Mouse (Mus musculus) cortical plate, adult 2 months (tissue): ENCODE measurements around the gene Etv6. TPM values are rescaled to one million over a fixed set of nuclear protein-coding genes. Genes with fewer than 3 reads are reported as not detected.

Experiments used
- H3K27ac ChIP-seq: fragments of 200-500 bp; 2 replicates; pipeline ENCODE4 v1.5.1; 2012; ENCODE audit warnings: low read length, control low read depth, inconsistent platforms; ENCODE audit not compliant: insufficient read depth
- H3K4me1 ChIP-seq: fragments of 200-500 bp; 2 replicates; pipeline ENCODE4 v1.6.1; 2011; ENCODE audit warnings: low read length; ENCODE audit not compliant: control insufficient read depth, insufficient read depth
- H3K4me3 ChIP-seq: fragments of 200-500 bp; 2 replicates; pipeline ENCODE4 v1.5.1; 2011; ENCODE audit warnings: mild to moderate bottlenecking, low read length, control low read depth; ENCODE audit not compliant: insufficient read depth
- CTCF ChIP-seq: fragments of 200-500 bp; IDR thresholded peaks from 2 replicates; pipeline ENCODE4 v1.5.1; 2011; ENCODE audit warnings: mild to moderate bottlenecking, control low read depth, low read length; ENCODE audit not compliant: insufficient read depth; ENCODE audit errors: extremely low read depth
- POLR2A ChIP-seq: fragments of 200-500 bp; IDR thresholded peaks from 2 replicates; pipeline ENCODE4 v1.6.1; 2011; ENCODE audit warnings: mild to moderate bottlenecking, low read length, control low read depth; ENCODE audit not compliant: insufficient read depth; ENCODE audit errors: extremely low read depth
- polyA plus RNA-seq: library from polyadenylated mRNA; depleted of rRNA; stranded (reverse); fragments of >200 nt; gene quantifications from 2 replicates; pipeline ENCODE4 v1.2.3, GENCODE M21; 2012

Gene Etv6
- polyA plus RNA-seq, 1 experiment: 13.0 TPM

GRCm38 (mm10) chr6:134041286-134041685, 5.8 kb downstream of the Etv6 start:
- Histone ChIP-seq H3K4me1 (peaks cover 2% of the 10 kb centered on the region; the same call in 1 of the 2 replicates), H3K27ac (no peak overlapping the region), H3K4me3 (no peak overlapping the region)
- TF ChIP-seq CTCF (no peak), POLR2A (no peak)

- Histone ChIP-seq H3K4me3 (no peak overlapping the region), H3K4me1 (peaks cover 2% of the 10 kb centered on the region; the same call in 1 of the 2 replicates), H3K27ac (no peak overlapping the region)
- no peak for TF ChIP-seq POLR2A
- TF ChIP-seq CTCF: no peak
Measured at GRCm38 (mm10) chr6:134041916-134042315, 6.4 kb downstream of the Etv6 start.

- no peaks in the 10 kb centered on the region for H3K4me1 ChIP-seq
- no peak overlapping the region for H3K27ac ChIP-seq
- H3K4me3 ChIP-seq: no peak overlapping the region
- no peak for TF ChIP-seq POLR2A
- TF ChIP-seq CTCF: no peak
Measured at GRCm38 (mm10) chr6:134043545-134043944, 8.0 kb downstream of the Etv6 start.

- H3K4me3 ChIP-seq: no peak overlapping the region
- H3K4me1 ChIP-seq: 0 out of 2 replicates have a peak, but pooled peaks cover 1% of the 10 kb centered on the region
- TF ChIP-seq CTCF: no peak
- TF ChIP-seq POLR2A: no peak
- H3K27ac ChIP-seq: no peak overlapping the region
Measured at GRCm38 (mm10) chr6:134045092-134045868, 9.8 kb downstream of the Etv6 start.

GRCm38 (mm10) chr6:134046136-134046535, 10.6 kb downstream of the Etv6 start:
- H3K27ac ChIP-seq: no peak overlapping the region
- H3K4me3 ChIP-seq: no peak overlapping the region
- 0 out of 2 replicates have a peak, but pooled peaks cover 1% of the 10 kb centered on the region for H3K4me1 ChIP-seq
- TF ChIP-seq POLR2A: no peak
- no peak for TF ChIP-seq CTCF

- no peak for TF ChIP-seq POLR2A
- no peak for TF ChIP-seq CTCF
- no peak overlapping the region for H3K27ac ChIP-seq
- 0 out of 2 replicates have a peak, but pooled peaks cover 1% of the 10 kb centered on the region for H3K4me1 ChIP-seq
- no peak overlapping the region for H3K4me3 ChIP-seq
Measured at GRCm38 (mm10) chr6:134047249-134047648, 11.7 kb downstream of the Etv6 start.

- no peak for TF ChIP-seq POLR2A
- TF ChIP-seq CTCF: no peak
- H3K4me3 ChIP-seq: no peak overlapping the region
- 0 out of 2 replicates have a peak, but pooled peaks cover 1% of the 10 kb centered on the region for H3K4me1 ChIP-seq
- H3K27ac ChIP-seq: no peak overlapping the region
Measured at GRCm38 (mm10) chr6:134047974-134048373, 12.5 kb downstream of the Etv6 start.

GRCm38 (mm10) chr6:134048965-134049364, 13.5 kb downstream of the Etv6 start:
- H3K4me3 ChIP-seq: no peak overlapping the region
- TF ChIP-seq CTCF: no peak
- no peak for TF ChIP-seq POLR2A
- 0 out of 2 replicates have a peak, but pooled peaks cover 1% of the 10 kb centered on the region for H3K4me1 ChIP-seq
- no peak overlapping the region for H3K27ac ChIP-seq

GRCm38 (mm10) chr6:134050466-134050865, 15.0 kb downstream of the Etv6 start:
- Histone ChIP-seq H3K4me3 (peak overlapping the region; percentile 19; the same call in 1 of the 2 replicates), H3K4me1 (0 out of 2 replicates have a peak, but pooled peaks cover 1% of the 10 kb centered on the region), H3K27ac (no peak overlapping the region)
- no peak for TF ChIP-seq POLR2A

GRCm38 (mm10) chr6:134051950-134052349, 16.4 kb downstream of the Etv6 start:
- no peak for TF ChIP-seq POLR2A

More at GRCm38 (mm10) chr6:134051950-134052349, 16.4 kb downstream of the Etv6 start:
- no peak overlapping the region for H3K4me3 ChIP-seq
- no peak overlapping the region for H3K27ac ChIP-seq
- peaks cover 3% of the 10 kb centered on the region; the same call in 1 of the 2 replicates for H3K4me1 ChIP-seq
